Mouse (Mus musculus): Measurements from ENCODE around the gene Gm12216.

DNA sequence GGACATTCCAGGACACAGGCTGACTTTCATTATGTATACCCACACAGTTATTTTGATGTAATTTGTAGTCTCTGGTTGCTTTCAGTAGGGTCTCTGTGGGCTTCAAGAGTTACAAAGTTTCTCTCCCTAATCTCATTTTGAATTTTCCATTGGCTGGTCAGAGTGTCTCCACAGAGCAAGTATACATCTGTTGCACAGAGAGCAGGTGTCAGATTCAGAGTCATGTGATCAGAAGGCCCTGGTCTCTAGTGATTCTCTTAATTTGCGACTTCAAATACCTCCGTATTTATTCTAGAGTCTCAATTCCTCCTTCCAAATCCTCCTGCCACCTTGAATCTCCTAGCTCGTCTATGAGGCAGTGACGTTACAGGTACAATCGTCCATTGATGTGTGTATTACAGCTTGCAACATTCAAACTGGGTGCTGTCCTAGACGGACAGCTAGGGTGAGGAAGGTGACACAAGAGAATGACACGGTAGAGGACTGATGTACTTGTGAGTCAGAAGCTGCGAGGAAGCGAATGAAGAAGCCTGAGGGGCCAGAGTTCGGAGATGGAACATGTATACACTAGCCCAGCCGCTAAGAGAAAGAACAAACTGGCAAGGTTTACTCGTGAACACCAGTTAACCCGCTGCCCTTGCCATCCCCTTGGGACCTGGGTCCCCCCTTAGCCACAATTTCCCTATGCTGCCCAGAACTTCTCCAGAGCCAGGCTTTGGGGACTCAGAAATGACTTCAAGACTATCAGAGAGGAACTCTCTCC lies 90.5 kb downstream of the Gm12216 start:
- no peak for TF ChIP-seq TAL1 (IDR thresholded peaks at IDR 0.05; ENCODE audit: low read length)
- TF ChIP-seq GATA1 (IDR thresholded peaks at IDR 0.05; ENCODE audit: low read length) = no peak

Data from erythroblast, embryonic 14.5 days (primary cell).